Mouse (Mus musculus): ENCODE measurements around the gene Thap12.

DNA sequence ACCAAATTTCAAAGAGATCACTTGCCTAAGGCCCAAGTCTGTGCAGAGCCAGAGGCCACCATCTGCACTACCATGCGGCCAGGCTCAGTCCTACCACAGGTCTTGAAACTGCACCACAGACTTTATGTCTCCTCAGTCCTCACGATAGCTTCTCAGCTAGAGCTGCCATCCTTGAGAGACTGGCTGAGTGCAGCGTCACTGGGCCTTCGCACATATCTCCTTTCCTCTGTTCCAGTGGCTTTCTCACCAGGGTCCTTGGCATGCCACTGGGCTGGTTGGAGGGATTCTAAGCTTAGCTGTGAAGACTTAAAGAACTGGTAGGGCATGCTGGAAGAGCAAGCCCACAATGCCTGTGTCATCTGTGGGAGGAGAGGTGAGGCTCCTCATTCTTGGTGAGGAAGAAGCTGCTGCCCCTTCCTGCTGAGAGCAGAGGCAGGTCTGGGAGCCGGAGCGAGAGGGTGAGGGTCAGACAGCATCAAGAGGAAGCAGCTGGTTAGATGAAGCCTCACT, 22.8 kb downstream of the Thap12 start:
- TF ChIP-seq CTCF (IDR thresholded peaks at IDR 0.05; ENCODE audit: control insufficient read depth, insufficient read depth, insufficient replicate concordance, low read depth, low read length) (no peak), POLR2A (IDR thresholded peaks at IDR 0.05; ENCODE audit: control insufficient read depth, low read depth, low read length) (no peak)

Data from testis, adult 2 months (tissue).